Mouse (Mus musculus): ENCODE data around the gene C2cd4a.

Gene C2cd4a

GRCm38 (mm10) chr9:67793501-67793900, 38.6 kb downstream of the C2cd4a start:
- intact Hi-C loops (cut with DNase I): no loop called here

GRCm38 (mm10) chr9:67792405-67792804, 39.7 kb downstream of the C2cd4a start:
- intact Hi-C loops (cut with DNase I): no loop called here

DNA sequence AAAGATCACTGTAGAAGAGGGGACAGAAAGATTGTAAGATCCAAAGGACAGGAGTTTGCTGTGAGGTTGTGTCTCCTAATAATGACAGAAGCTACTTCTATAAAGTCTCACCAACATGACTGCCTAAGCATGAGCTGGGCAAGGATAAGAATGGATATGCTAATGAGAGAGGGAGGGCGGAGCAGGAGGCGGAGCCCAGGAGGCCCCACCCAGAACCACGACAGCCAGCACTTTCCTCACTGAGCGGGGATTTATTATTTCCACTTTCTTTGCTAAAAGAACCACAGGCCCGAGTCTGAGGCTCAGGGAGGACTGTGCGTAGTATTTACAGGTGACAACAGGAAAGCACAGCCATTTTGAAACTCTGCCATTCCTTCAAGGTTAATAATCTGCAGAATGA, 44.5 kb downstream of the C2cd4a start:
- intact Hi-C loops (cut with DNase I): no loop called here

GRCm38 (mm10) chr9:67786311-67786710, 45.8 kb downstream of the C2cd4a start:
- intact Hi-C loops (cut with DNase I): no loop called here

GRCm38 (mm10) chr9:67783925-67784324, 48.2 kb downstream of the C2cd4a start:
- intact Hi-C loops (cut with DNase I): no loop called here

- intact Hi-C loops (cut with DNase I): no loop called here
These were observed 48.7 kb downstream of the C2cd4a start for GRCm38 (mm10) chr9:67783464-67783863.

GRCm38 (mm10) chr9:67782786-67783185, 49.3 kb downstream of the C2cd4a start:
- intact Hi-C loops (cut with DNase I): no loop called here

Measured in adrenal gland (tissue).